ENCODE assay signal across 9 mouse cellular contexts in the genomic region with DNA sequence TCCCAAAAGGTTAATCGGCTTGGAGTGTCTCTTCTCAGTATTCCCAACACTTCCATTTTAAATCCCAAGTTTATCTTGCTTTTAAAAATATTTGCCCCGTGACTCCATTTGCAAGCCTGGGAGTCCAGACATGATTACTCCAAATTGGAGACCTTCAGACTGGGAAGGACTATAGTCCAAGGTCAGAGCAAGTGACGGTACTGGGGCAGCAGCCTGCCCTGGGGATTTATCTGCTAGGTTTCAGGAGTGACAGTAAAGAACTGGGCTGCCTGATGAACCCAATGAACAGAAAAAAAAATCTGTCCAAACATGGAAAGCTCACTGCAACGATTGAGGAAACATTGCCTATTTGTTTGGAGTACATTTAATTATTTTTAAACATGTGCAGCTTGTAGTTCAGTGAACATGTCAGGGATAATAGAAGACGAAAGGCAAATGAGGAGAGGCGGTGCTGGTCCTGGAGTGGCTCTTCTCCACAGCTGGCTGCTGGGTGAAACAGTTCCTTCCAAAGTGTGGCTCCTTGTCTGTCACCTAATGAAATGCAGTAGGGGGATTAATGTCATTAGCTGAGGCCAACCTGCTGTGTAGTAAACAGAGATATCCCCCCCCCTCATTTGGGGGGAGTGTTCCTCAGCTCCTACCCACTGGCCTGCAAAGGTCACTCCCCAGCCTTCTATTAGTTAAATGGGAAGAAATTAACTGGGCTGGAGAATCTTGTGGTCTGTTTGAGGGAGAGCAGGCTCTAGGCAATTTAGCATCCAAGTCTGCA.
DNase-seq lines count a peak whose midpoint lies in the region; ATAC-seq and TF ChIP-seq lines count a peak whose summit lies in the region.
"Had no signal": no experiment of that assay in that cellular context is flagged by ENCODE, and none has a peak within 500 bp of the region (broad histone marks: within the 10 kb centered on the region; RNA-seq: fewer than 3 reads in every experiment).

No protein-coding gene starts in this region.

- no peak for TF ChIP-seq POLR2A in liver, adult 2 months (IDR thresholded peaks at IDR 0.05; ENCODE audit: extremely low read depth, insufficient read depth, low read length)

- H3K4me1 ChIP-seq in liver, adult 2 months (ENCODE audit: control insufficient read depth, insufficient read depth, low read length), result no peaks in the 10 kb centered on the region
- peaks cover 3% of the 10 kb centered on the region; the same call in 1 of the 2 replicates for H3K4me1 ChIP-seq in heart, embryonic 16.5 days (ENCODE audit: control insufficient read depth, insufficient read depth, low read length)

- no peak overlapping the region for H3K27ac ChIP-seq in liver, adult 2 months (replicated peaks; ENCODE audit: insufficient read depth, low read depth, low read length)
- 0 out of 2 replicates have a peak overlapping the region, but pooled peaks have one; percentile 9 for H3K27ac ChIP-seq in heart, embryonic 16.5 days (ENCODE audit: low read length)

- no peak overlapping the region for H3K4me3 ChIP-seq in liver, adult 2 months (ENCODE audit: insufficient read depth, low read depth, low read length)
- H3K4me3 ChIP-seq in heart, embryonic 16.5 days (ENCODE audit: low read length), result no peak overlapping the region

- intact Hi-C loops in heart, postnatal 14 days (cut with DNase I), result no loop called here

- H3K4me2 ChIP-seq in heart, embryonic 16.5 days (ENCODE audit: low read depth, low read length), result no peak overlapping the region

- no peak overlapping the region for H3K9ac ChIP-seq in liver, adult 2 months (ENCODE audit: low read depth, low read length)
- H3K9ac ChIP-seq in heart, embryonic 16.5 days (ENCODE audit: low read length), result no peak overlapping the region
- H3K9ac ChIP-seq: liver, postnatal 0 days had no signal

- DNase-seq in heart, adult 11 months, result peak; percentile 90
- no peak for DNase-seq in heart, postnatal 14 days
- DNase-seq in liver, adult 2 months (ENCODE audit: extremely low read depth, low read depth, low spot score), result peak; percentile 27
- DNase-seq in liver, result no peak
- DNase-seq in embryo, embryonic 10 days (ENCODE audit: low spot score), result peak; percentile 31
- DNase-seq: liver, postnatal 0 days had no signal

- peaks cover 3% of the 10 kb centered on the region; the same call in 1 of the 2 replicates for H3K9me3 ChIP-seq in heart, embryonic 16.5 days (replicated peaks; ENCODE audit: control insufficient read depth, low read length)

- ATAC-seq in heart, embryonic 16.5 days (replicated peaks; ENCODE audit: extremely low read depth, insufficient read depth, low FRiP score), result no peak
- ATAC-seq in megakaryocyte, adult 5-6 weeks (ENCODE audit: poor library complexity, severe bottlenecking), result no peak
- ATAC-seq: CD4-positive, CD25-positive, alpha-beta regulatory T cell, adult 4 months; liver, postnatal 0 days had no signal

- H3K79me2 ChIP-seq in liver, adult 2 months (ENCODE audit: control insufficient read depth, insufficient read depth, low read length), result no peaks in the 10 kb centered on the region

- no peaks in the 10 kb centered on the region for H3K36me3 ChIP-seq in liver, adult 2 months (ENCODE audit: control insufficient read depth, insufficient read depth, low read length)
- no peaks in the 10 kb centered on the region for H3K36me3 ChIP-seq in heart, embryonic 16.5 days (ENCODE audit: control insufficient read depth, insufficient read depth)

- no peak for TF ChIP-seq CTCF in liver, adult 2 months (IDR thresholded peaks at IDR 0.05; ENCODE audit: low read depth, low read length)

- 56% methylated on average over 6 of the region's 6 CpGs for WGBS in liver, adult 2 months
- WGBS in heart, embryonic 16.5 days, result 47% methylated on average over 6 of the region's 6 CpGs

- no peaks in the 10 kb centered on the region for H3K27me3 ChIP-seq in liver, adult 2 months (ENCODE audit: control insufficient read depth, insufficient read depth, low read length)
- no peaks in the 10 kb centered on the region for H3K27me3 ChIP-seq in heart, embryonic 16.5 days (ENCODE audit: control insufficient read depth, insufficient read depth, low read length)

Comparison
In these comparisons a context has a peak if more than half of its experiments do, and no peak if none do; other contexts are left out.
1. DNase-seq: peak in heart, adult 11 months (single experiment), liver, adult 2 months (single experiment) and embryo, embryonic 10 days (single experiment); none in heart, postnatal 14 days (0 of 2) and liver (single experiment).